Mouse (Mus musculus) stomach, postnatal 0 days (tissue): ENCODE results near the gene Fndc1.

ENCODE experiments used
- CTCF ChIP-seq: IDR thresholded peaks from 2 replicates; pipeline ENCODE4 v1.5.1; 2016; ENCODE audit warnings: antibody characterized with exemption, low read depth, mild to moderate bottlenecking, moderate library complexity
- EP300 ChIP-seq: optimal IDR thresholded peaks from 2 replicates; pipeline ENCODE3; 2016; ENCODE audit warnings: antibody characterized with exemption

DNA sequence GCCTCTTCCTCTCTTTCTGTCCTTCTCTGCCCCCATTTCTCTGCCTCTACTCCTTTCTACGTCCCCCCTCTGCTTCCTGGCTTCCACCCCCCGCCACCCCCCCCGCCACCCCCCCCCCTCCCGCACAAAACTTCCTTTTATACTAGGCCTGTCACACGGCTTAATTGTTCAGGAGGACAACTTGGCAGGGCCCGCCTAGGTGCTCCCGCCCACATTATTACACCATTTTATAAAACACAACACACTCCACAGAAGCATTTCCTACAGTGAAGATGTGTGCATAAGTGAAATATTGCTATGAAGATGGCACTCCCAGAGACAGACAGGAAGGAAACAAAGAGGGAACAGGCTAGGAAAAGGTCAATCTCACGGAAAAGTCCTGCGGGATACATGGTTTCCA is 24.4 kb upstream of the Fndc1 start:
- TF ChIP-seq CTCF (no peak), EP300 (no peak)
